Mouse (Mus musculus) megakaryocyte, embryonic 14.5 days (primary cell): ENCODE measurements at regions not wholly inside any gene's neighbourhood (a gene's known extent, or its start where the extent isn't known, plus 50 kb on each side); places are given as distances from the start of the nearest gene placed in this dataset.

Experiments used
- FLI1 ChIP-seq: IDR thresholded peaks from 2 replicates; pipeline ENCODE4 v1.6.1; 2012; ENCODE audit warnings: low read length, inconsistent platforms, mixed read lengths
- GATA1 ChIP-seq: IDR thresholded peaks from 3 replicates; pipeline ENCODE4 v1.6.1; 2012; ENCODE audit warnings: mixed read lengths, low read length, inconsistent platforms, borderline replicate concordance

GRCm38 (mm10) chr14:58620186-58620585, 522.5 kb downstream of the 1700129C05Rik start:
- TF ChIP-seq FLI1 (no peak), GATA1 (no peak)
